Mouse (Mus musculus): ENCODE measurements around the gene Gapvd1.

Gene Gapvd1

DNA sequence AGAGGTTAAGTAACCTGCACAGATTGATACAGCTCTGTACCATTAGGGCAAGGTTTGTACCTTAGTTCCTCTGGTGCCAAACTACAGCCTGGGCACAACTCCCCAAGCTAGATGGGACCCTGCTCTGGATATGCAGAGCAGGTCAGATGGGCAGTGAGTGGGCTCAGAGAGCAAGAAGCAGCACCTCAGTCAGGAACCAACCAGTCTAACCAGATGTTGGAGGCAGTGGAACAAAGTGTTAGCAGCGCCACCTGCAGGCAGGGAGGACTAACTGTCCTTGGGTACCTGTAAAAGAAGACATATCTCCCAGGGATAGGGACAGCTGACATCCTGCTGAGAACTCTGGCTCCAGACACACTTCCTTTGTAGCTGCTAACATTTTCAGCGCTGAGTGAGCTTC, 112.7 kb downstream of the Gapvd1 start:
- in situ Hi-C loops (cut with MboI, MseI) = loop anchor here (5.0 kb wide), 1 partner anchor 670 kb away; no protein-coding TSS in a partner anchor

DNA sequence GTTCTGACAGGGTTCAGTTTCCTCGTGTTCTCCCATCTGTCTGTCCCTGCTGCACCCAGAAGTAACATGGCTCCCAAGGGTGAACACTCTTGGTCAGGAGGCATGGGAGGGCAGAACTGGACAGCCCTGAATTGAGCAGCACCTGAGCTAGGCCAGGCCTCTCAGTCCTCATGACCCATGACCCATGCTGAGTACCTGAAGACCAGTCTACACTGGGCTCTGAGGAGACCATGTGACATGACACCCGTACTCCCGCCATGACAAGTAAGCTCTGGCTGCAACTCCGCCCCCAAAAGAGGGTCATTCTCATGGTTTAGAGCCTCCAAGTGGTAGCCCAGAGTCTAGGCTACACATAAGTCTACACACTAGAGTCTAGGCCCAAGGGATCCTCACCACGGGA, 115.3 kb downstream of the Gapvd1 start:
- in situ Hi-C loops (cut with MboI, MseI) = loop anchor here (5.0 to 10.0 kb wide), 2 partner anchors 475 to 667 kb away; no protein-coding TSS in a partner anchor

DNA sequence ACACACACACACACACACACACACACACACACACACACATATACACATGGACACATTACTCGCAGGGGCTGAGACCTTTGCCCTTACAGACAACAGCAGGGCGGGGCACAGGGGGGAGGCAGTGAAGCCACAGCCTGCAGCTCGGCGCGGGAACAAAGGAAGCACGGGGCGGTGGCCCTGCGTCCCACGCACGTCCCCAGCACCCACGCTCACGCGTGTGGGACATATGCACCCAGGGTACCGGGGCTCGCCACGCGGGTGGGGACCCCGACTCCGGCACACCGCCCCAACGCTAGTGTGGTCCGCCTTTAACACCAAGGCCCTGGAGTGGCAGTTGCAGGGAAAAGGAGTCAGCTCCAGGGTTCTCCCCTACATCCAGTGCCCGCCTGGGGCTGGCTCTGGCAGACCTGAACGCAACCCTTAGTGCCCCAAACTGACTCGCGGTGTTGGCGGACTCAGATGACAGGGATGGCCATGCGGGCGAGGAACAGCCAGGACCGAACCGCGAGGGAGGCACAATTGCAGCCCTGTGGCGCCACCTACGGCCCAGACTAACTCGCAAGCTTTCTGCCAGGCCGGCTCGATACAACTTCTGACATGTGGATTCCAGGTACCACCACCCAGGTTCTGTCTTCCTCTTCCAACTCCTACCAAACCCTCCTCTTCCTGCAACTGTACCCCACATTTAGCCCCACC, 115.9 kb downstream of the Gapvd1 start:
- in situ Hi-C loops (cut with MboI, MseI) = loop anchor here (10.0 kb wide), 1 partner anchor 474 kb away; no protein-coding TSS in a partner anchor

DNA sequence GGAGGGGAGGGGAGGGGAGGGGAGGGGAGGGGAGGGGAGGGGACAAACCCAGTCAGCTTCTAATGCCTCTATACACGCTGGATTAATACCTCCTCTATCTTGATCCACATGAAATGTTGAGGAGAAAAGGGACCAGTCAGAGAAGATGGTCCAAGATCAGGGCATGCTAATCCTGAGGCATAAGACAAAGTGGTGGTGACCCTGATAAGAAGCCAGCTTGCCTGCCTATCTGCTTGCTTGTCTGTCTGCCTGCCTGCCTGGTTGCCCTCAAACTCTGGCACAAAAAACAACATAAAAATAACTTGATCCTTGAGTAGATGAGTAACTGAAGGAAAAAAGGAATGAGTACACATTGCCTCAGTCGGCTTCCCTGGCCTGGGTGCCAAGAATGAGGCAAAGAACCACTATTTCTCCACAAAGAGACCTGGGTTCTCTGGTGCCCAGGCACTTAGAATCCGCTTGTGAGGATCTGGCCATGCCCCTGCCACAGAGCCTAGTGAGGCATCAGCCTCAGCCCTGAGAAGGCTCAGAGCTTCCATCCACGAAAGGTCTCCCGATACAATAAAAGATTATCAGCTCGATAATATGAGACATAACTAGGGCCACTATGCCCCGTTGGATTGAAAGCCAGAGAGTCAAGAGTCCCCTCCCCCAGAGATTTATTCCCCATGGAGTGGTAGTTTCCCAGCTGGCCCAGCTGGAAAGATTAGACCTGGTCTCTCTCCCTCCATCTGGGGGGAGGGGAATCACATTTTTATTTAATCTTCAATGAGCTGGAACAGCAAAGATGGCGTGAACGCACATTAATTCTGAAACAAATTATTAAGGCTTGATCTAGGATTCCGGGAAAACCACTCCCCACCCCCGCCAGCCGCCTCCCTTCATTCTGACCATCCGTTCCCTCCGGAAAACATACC, 119.5 kb downstream of the Gapvd1 start:
- in situ Hi-C loops (cut with MboI, MseI) = loop anchor here (10.0 kb wide), 1 partner anchor 471 kb away; no protein-coding TSS in a partner anchor

DNA sequence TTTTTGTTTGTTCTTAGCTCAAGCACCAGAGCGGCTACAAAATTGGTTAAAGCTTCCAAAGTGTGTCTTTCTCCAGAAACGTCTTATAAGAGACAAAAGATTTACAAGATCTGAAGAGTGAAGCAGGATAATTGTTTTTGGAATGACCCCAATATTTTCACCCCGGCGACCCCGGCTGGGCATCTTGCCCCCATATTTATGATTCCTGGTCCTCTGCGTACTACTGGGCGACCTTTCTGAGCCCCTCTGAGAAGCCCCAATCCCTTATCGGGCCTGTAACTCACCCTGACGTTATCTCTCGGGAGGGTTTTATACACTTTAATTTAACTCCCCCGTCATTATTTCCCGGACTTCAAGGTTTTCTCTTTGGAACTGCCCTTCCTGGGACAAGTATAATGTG, 123.0 kb downstream of the Gapvd1 start:
- in situ Hi-C loops (cut with MboI, MseI) = loop anchor here (10.0 kb wide), 1 partner anchor 467 kb away; no protein-coding TSS in a partner anchor

DNA sequence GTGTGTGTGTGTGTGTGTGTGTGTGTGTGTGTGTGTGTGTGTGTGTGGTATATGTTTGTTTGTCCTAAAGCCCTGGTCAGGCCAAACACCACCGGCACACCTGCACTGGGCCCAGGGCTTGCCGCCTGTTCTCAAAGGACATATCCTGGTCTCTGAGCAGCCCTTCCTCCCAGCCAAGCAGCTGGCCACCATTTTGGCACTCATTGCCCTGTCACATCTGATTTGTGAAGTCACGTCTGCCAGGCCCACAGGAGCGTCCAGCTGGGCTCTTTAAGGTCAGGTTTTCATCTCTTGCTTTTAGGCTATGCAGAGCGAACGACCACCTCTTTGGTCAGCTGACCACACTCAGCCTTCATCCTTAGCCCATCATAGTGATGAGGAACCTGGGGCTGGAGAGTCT, 124.6 kb downstream of the Gapvd1 start:
- in situ Hi-C loops (cut with MboI, MseI) = loop anchor here (10.0 kb wide), 1 partner anchor 466 kb away; no protein-coding TSS in a partner anchor

DNA sequence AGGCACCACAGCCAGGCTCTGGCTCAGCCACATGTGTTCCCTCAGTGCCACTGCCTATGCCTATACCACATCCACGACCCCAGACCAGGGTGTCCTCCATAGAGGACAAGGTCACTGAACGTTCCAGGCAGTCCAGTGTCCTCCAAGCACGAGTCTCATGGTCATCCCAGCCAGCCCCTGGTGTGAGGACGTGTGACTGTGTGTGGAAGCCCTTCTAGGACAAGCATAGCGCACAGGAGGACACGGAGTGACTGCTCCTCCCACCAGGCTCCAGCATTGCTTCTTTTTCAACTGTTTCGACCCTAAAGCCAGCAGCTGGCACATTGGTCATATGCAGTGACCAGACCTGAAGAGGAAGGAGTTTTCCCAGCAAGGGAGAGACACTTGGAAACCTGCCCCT, 125.3 kb downstream of the Gapvd1 start:
- in situ Hi-C loops (cut with MboI, MseI) = loop anchor here (10.0 kb wide), 1 partner anchor 465 kb away; no protein-coding TSS in a partner anchor

DNA sequence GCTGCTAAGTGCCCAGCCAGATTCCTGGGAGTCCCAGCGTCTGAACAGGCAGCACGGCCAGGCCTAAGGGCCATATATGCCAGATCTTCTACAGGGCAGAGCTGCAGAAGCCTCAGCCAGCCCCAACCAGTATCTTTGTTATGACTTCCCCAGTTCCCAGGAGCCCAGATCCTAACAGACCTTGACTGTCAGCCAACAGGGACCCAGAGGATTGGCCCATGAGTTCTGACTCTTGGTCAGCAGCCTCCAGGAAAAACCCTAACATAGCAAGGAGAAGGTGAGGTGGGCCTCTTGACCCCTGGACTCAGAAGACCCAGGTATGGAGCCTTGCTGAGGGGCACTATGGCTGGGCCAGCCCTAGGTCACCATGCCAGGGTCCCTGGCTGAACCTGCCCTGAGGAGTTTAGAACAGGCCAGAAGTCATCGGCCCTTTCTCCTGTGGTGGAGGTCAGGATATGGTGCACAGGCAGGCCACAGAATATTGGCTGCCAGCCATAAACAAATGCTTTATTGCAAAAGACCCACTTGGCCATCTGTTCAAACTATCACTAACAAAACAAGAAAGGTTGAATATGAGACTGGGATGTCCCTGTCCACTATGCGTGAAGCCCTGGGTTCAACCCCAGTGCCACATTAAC, 126.0 kb downstream of the Gapvd1 start:
- in situ Hi-C loops (cut with MboI, MseI) = no loop called here

DNA sequence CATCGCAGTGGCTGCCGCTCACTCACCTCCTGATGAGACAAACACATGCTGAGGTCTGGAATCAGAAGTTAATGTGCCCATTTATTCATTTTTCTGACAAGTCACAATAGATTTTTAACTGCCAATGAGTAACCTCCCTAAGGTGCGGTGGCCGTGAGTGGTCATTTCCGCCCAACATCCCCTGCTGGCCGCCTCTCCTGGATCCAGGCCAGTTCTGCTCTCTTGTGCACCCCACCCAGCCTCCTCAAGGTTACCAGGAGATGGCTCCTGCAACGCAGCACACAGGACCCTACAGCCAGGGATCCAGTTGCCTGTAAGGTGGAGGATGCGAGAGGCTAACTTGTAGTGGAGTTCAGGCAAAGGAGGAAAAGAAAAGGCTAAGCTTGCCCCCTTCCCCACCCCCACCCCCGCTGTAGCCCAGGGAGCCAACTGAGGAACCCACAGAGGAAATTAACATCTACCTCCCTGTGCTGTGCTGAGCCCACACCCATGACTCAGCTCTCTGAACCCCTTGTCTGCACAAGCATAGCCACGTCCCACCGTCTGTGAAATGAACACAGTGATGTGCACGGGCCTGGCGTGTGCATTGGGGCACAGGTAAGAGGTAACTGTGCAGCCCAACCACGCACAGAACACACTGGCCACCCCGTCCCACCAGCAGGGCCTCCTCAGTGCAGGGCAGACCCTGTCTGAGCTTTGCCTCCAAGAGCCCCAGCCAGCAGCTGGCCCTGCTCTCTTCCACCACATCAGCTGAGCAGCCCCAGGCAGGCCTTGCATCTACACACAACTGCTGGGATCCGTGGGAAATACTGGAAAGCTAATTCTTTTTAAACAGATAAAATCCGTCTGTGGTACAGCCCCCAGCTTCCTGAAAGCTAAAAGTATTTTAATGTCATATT, 127.5 kb downstream of the Gapvd1 start:
- in situ Hi-C loops (cut with MboI, MseI) = no loop called here
